Mouse (Mus musculus) liver, postnatal 0 days (tissue): ENCODE results near the gene Gipc3. TPM values are rescaled to one million over a fixed set of nuclear protein-coding genes. Genes with fewer than 3 reads are reported as not detected.
A peak's percentile ranks its signal among the peaks of the same experiment; 100 is the strongest.

Experiments
- ATAC-seq: fragments of 200-750 bp; cut with Nextera tagmentation; 2 replicates; pipeline ENCODE4 v1.8.0; 2017; ENCODE audit warnings: mild to moderate bottlenecking, moderate library complexity
- DNase-seq: peaks from one replicate; pipeline ENCODE4 v3.0.0-alpha.2; 2016
- H3K27ac ChIP-seq: fragments of 300-500 bp; sonication (generic); 2 replicates; pipeline ENCODE4 v1.5.1; 2014; ENCODE audit warnings: antibody characterized with exemption, moderate library complexity, mild to moderate bottlenecking, low read depth
- H3K27me3 ChIP-seq: fragments of 300-500 bp; sonication (generic); 2 replicates; pipeline ENCODE4 v1.6.1; 2014; ENCODE audit warnings: low read length, control low read depth, mixed read lengths; ENCODE audit not compliant: insufficient read depth
- H3K36me3 ChIP-seq: fragments of 300-500 bp; sonication (generic); replicated peaks from 2 replicates; pipeline ENCODE4 v1.6.1; 2014; ENCODE audit warnings: mild to moderate bottlenecking, control low read depth, low read length, moderate library complexity, mixed read lengths; ENCODE audit not compliant: insufficient read depth
- H3K4me1 ChIP-seq: fragments of 300-500 bp; sonication (generic); 2 replicates; pipeline ENCODE4 v1.6.1; 2014; ENCODE audit warnings: antibody characterized with exemption, mild to moderate bottlenecking, control low read depth; ENCODE audit not compliant: insufficient read depth
- H3K4me2 ChIP-seq: fragments of 300-500 bp; sonication (generic); 2 replicates; pipeline ENCODE4 v1.6.1; 2014; ENCODE audit warnings: low read depth, mild to moderate bottlenecking, low read length, moderate library complexity, mixed read lengths
- H3K4me3 ChIP-seq: fragments of 300-500 bp; sonication (generic); 2 replicates; pipeline ENCODE4 v1.5.1; 2014; ENCODE audit warnings: low read depth, low read length
- H3K9ac ChIP-seq: fragments of 300-500 bp; sonication (generic); replicated peaks from 2 replicates; pipeline ENCODE4 v1.6.1; 2014; ENCODE audit warnings: mild to moderate bottlenecking, moderate library complexity
- H3K9me3 ChIP-seq: fragments of 300-500 bp; sonication (generic); 2 replicates; pipeline ENCODE4 v1.6.1; 2016; ENCODE audit warnings: mild to moderate bottlenecking, control low read depth, low read length, mixed read lengths
- CTCF ChIP-seq: sonication (generic); IDR thresholded peaks from 2 replicates; pipeline ENCODE4 v1.5.1; 2016; ENCODE audit warnings: antibody characterized with exemption, low read depth
- EP300 ChIP-seq: IDR thresholded peaks from 2 replicates; pipeline ENCODE4 v1.6.1; 2016; ENCODE audit warnings: antibody characterized with exemption, low read depth, mild to moderate bottlenecking
- WGBS: fragments of 180-500 bp; shearing (Covaris S2); extraction: QIAGEN DNeasy Blood & Tissue Kit; methylation state at CpG from one replicate; pipeline ENCODE4 v1.1.7; 2014; ENCODE audit not compliant: insufficient replicate concordance; 5-methylcytosine and 5-hydroxymethylcytosine counted together
- polyA plus RNA-seq: library from polyadenylated mRNA; unstranded; fragments of >200 nt; fragmentation: Nextera tagmentation; extraction: Ambion mirVana; gene quantifications from 2 replicates; pipeline ENCODE4 v1.2.1, GENCODE M21; 2015

Gene Gipc3
- polyA plus RNA-seq, 1 experiment from 2014 or later = 0.02 TPM

- TF ChIP-seq CTCF (no peak), EP300 (no peak)
These were observed 45.5 kb upstream of the Gipc3 start, which contains the start of gene Gm48552 for GRCm38 (mm10) chr10:81388505-81389055. Gm48552 (plus strand) TSS chr10:81389005.

GRCm38 (mm10) chr10:81387716-81388115 is 44.6 kb upstream of the Gipc3 start:
- no peak for DNase-seq

More at GRCm38 (mm10) chr10:81388505-81389055, 45.5 kb upstream of the Gipc3 start, which contains the start of gene Gm48552:
- no peaks in the 10 kb centered on the region for H3K9me3 ChIP-seq
- no peak within 1 kb of the TSS for H3K4me2 ChIP-seq
- H3K27ac ChIP-seq = 0 out of 2 replicates have a peak within 1 kb of the TSS, but pooled peaks have one; percentile 11
- no peak for ATAC-seq
- no peak for DNase-seq
- no peak within 1 kb of the TSS for H3K4me3 ChIP-seq
- H3K36me3 ChIP-seq = peaks cover 24% of the 10 kb centered on the region
- no peaks in the 10 kb centered on the region for H3K27me3 ChIP-seq
- 64% methylated on average over 5 of the region's 5 CpGs for WGBS
- H3K9ac ChIP-seq = no peak within 1 kb of the TSS
- peaks cover 35% of the 10 kb centered on the region for H3K4me1 ChIP-seq

GRCm38 (mm10) chr10:81385603-81386306 is 42.7 kb upstream of the Gipc3 start:
- Histone ChIP-seq H3K4me2 (peak overlapping the region; percentile 75), H3K4me3 (peak overlapping the region; percentile 74), H3K36me3 (peaks cover 24% of the 10 kb centered on the region), H3K4me1 (peaks cover 29% of the 10 kb centered on the region), H3K27ac (no peak overlapping the region), H3K9ac (peak overlapping the region; percentile 89; the same call in 1 of the 2 replicates), H3K9me3 (no peaks in the 10 kb centered on the region), H3K27me3 (no peaks in the 10 kb centered on the region)
- DNase-seq (no peak), ATAC-seq (no peak)
- no peak for TF ChIP-seq CTCF
- TF ChIP-seq EP300 = no peak
- WGBS = 70% methylated on average over 22 of the region's 22 CpGs

More at GRCm38 (mm10) chr10:81387716-81388115, 44.6 kb upstream of the Gipc3 start:
- peaks cover 24% of the 10 kb centered on the region for H3K36me3 ChIP-seq
- no peak overlapping the region for H3K27ac ChIP-seq
- H3K4me1 ChIP-seq = peaks cover 26% of the 10 kb centered on the region
- 91% methylated on average over 20 of the region's 20 CpGs for WGBS
- H3K4me2 ChIP-seq = no peak overlapping the region
- no peak overlapping the region for H3K4me3 ChIP-seq
- no peaks in the 10 kb centered on the region for H3K9me3 ChIP-seq
- TF ChIP-seq CTCF = no peak
- no peak for TF ChIP-seq EP300
- no peaks in the 10 kb centered on the region for H3K27me3 ChIP-seq
- no peak for ATAC-seq
- no peak overlapping the region for H3K9ac ChIP-seq

GRCm38 (mm10) chr10:81384605-81384982 is 41.5 kb upstream of the Gipc3 start:
- TF ChIP-seq CTCF (no peak), EP300 (no peak)
- H3K4me2 ChIP-seq = peak overlapping the region; percentile 75
- H3K27me3 ChIP-seq = no peaks in the 10 kb centered on the region
- peak overlapping the region; percentile 97 for H3K27ac ChIP-seq
- H3K4me1 ChIP-seq = peaks cover 39% of the 10 kb centered on the region
- ATAC-seq (peak; percentile 20), DNase-seq (no peak)
- H3K9ac ChIP-seq = peak overlapping the region; percentile 89
- peaks cover 24% of the 10 kb centered on the region for H3K36me3 ChIP-seq
- no peaks in the 10 kb centered on the region for H3K9me3 ChIP-seq
- H3K4me3 ChIP-seq = peak overlapping the region; percentile 74
- under 1% methylated on average over 19 of the region's 19 CpGs for WGBS

GRCm38 (mm10) chr10:81383802-81384604 is 40.9 kb upstream of the Gipc3 start, which contains the start of the genes Dohh and Gm48551:
Dohh (plus strand) TSS chr10:81384428.
Gm48551 (plus strand) TSS chr10:81384466.
- TF ChIP-seq EP300 (peak; percentile 83), CTCF (no peak)
- H3K4me3 ChIP-seq = peak within 1 kb of the TSS; percentile 74
- H3K4me1 ChIP-seq = peaks cover 39% of the 10 kb centered on the region
- peak within 1 kb of the TSS; percentile 75 for H3K4me2 ChIP-seq
- H3K27ac ChIP-seq = peak within 1 kb of the TSS; percentile 97
- ATAC-seq = peak; percentile 82
- peaks cover 24% of the 10 kb centered on the region for H3K36me3 ChIP-seq
- peak; percentile 100 for DNase-seq
- H3K9me3 ChIP-seq = no peaks in the 10 kb centered on the region
- H3K9ac ChIP-seq = peak within 1 kb of the TSS; percentile 89
- H3K27me3 ChIP-seq = no peaks in the 10 kb centered on the region
- 3% methylated on average over 51 of the region's 54 CpGs for WGBS

- Histone ChIP-seq H3K27ac (peak overlapping the region; percentile 97), H3K9ac (peak overlapping the region; percentile 52), H3K4me3 (no peak overlapping the region), H3K36me3 (peaks cover 14% of the 10 kb centered on the region), H3K4me2 (peak overlapping the region; percentile 47; the same call in 1 of the 2 replicates), H3K4me1 (peaks cover 40% of the 10 kb centered on the region), H3K9me3 (no peaks in the 10 kb centered on the region), H3K27me3 (no peaks in the 10 kb centered on the region)
- WGBS = 22% methylated on average over 5 of the region's 5 CpGs
- ATAC-seq (peak; percentile 70), DNase-seq (peak; percentile 93)
- TF ChIP-seq CTCF (no peak), EP300 (peak; percentile 99)
These were observed 39.0 kb upstream of the Gipc3 start for GRCm38 (mm10) chr10:81382039-81382438.
